Mouse (Mus musculus) retina, embryonic 14.5 days (tissue): ENCODE measurements around the gene Cgnl1.

ENCODE experiments used
- DNase-seq: peaks from one replicate; pipeline ENCODE4 v3.0.0-alpha.2; 2015; ENCODE audit warnings: low spot score

The Cgnl1 gene

GRCm38 (mm10) chr9:71672495-71672894, 98.9 kb downstream of the Cgnl1 start:
- DNase-seq = no peak

GRCm38 (mm10) chr9:71670677-71671076, 100.7 kb downstream of the Cgnl1 start:
- no peak for DNase-seq

DNA sequence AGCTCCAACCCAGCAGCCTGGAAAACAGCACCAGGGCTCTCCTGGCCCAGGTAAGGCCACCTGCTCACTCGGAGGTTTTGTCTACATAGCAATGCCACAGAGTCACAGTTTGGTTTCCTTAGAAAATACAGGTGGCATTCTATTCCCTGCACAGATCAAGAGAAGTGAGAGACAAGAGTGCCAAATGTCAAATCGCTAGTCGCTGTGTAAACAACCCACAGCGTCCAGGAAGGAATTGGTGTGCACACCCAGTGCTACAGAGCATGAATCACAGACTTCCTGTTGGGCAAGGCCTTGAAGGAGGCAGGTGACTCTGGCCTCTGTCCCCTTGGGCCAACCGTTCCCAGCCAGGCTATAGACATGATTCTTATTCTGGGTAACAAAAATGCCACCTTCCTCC, 103.8 kb downstream of the Cgnl1 start:
- DNase-seq = no peak

DNA sequence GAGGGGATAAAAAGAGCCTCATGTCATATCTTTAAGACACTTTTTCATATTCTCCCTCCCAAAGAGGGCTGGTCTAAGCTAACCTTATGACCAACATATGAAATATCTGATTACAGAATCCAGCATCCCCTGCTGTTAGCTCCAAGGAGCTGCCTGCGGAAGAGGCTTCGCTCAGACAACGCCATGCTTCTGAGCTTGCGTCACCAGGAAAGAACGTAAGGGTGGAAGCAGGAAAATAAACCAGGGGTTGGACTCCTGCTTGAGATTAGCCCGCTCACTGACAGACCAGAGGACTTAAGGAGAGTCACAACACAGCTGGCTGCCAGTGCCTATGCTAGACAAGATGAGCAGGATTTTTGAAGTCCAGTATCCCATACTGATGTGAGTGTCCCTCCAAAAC, 105.0 kb downstream of the Cgnl1 start:
- DNase-seq = no peak

DNA sequence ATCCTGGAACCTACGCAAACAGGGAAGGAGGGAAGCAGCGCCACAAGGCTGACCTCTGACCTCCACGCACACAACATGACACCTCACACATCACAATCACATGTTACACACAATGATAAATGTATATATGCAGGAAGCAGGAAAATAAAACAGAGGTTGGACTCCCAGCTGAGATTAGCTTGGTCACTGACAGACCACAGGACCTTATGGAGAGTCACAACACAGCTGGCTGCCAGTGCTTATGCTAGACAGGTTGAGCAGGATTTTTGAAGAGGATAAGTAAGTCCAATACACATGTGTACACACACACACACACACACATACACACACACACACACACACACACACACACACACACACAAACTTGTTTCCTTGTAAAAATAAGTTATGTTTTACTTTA, 105.9 kb downstream of the Cgnl1 start:
- DNase-seq = no peak

DNA sequence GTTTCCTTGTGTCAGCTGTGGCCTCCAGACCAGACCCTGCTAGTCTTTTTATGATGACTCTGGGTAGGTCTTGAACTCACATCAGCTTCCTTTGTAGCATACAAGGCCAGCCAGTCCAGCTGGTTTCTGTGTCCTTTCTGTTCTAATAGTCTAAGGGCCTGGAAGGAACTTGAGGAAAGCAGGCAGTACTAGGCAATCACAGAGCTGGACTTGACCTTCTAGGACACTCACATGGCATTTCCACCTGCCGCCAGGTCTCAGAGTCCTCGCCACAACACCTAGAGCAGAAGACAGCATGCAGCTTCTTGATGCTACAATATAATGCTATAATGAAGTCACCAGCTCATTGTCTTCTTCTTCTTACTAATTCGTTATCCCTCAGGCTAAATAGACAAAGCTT, 106.5 kb downstream of the Cgnl1 start:
- no peak for DNase-seq

DNA sequence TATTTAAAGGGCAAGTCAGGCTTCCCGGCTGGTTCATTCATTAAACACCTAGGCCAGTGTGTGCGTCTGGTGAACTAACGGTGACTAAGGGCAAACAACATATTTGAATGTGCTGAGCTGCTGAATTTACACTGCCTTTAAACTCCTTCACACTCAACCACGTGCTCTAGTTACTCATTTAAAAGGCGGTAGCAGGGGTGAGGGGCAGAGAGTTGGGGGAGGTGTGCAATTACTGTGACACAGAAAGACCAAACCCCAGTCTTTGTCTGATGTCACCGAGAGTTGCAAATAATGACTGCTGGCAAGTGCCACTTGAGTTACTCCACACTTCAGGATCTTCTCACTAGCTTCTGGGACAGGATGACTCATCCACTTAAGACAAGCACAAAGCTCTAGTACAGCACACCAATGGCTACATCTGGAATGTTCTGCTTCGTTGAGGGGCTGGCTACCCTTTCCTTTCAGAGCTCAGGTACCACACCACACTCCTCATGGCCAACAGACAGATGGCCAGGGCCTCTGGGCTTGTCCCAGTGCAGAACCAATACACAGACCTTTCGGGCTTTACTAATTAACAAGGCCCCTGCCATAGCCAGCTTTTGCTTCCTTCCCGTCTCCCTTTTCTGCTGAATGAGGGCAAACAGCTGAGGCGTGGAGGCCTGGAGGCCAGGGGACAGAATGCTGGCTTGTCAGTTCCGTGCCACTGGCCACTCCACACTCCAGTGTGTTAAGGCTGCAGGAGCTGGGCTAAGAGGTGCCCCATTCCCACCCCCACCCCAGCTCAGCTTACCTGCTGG, 107.8 kb downstream of the Cgnl1 start:
- peak; percentile 16 for DNase-seq

DNA sequence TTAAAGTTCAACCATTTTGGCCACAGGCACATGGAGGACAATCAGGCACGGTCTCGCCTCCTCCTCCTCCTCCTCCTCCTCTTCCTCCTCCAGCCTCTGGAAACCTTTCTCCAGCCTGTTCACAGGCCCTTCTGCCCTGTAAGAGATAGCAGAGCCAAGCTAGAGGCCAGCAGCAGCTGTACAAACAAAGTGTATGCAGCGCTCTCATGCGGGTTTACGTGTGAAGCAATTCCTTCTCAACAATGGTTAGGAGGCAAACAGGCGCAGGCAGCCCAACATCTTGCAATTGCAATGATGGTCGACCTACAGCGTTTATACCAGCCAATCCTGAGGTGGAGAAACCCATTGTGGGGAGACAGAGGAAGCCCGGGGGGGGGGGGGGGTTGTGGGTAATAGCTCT, 110.9 kb downstream of the Cgnl1 start:
- no peak for DNase-seq

DNA sequence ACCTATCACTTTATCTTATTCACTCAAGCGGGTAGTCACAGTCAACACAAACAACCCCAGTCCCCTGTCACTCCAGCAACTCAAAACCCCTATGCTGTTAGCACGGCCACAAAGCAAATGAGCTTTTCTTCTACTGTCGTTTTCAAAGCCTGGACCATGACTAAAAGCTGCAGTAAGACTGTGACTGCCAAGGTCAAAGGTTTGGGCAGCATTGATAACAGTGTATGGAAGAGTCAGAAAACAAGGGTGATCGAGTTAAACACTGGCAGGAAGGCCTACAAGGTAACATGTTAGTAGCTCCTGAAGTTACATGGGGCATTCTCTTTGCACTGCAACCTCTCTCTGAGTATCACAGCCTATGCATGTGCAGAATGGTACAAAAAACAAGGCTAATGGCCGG, 111.7 kb downstream of the Cgnl1 start:
- DNase-seq = no peak

GRCm38 (mm10) chr9:71657199-71657598, 114.2 kb downstream of the Cgnl1 start:
- DNase-seq = no peak

DNA sequence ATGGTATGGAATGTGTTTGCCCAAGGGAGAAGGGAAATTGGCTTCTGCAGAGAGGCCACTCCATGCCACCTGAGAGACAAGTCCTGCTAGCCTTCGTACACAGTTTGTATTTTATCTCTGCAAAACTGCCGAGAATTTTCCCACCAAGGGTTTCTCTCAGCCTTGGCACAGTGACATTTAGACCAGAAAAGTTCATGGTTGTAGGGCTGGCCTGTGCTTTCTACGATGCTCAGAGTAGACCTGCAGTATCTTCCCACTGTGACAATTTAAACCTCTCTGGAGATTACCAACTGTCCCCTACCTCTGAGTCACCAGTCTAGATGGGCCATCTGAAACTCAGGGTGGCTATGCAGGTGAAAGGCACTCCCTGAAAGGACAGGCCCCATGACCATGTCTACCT, 116.5 kb downstream of the Cgnl1 start:
- no peak for DNase-seq

DNA sequence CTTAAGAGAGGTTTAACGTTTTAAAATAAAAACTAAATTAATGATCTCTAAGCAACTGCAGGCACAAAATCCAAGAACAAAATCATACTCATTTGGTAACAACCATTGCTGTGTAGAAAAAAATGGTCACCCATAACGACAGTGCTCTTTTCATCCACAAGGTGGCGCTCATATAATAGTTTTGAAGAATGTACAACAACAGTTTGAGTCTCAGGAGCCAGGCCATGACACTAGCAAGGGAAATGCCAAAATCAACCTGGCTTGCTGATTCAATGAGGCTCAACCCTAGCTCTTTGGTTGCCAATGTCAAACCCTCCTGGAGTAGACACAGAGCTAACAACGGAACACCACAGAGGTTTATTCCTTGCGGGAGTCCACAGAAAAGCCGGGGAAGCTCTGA, 125.3 kb downstream of the Cgnl1 start:
- peak; percentile 90 for DNase-seq

DNA sequence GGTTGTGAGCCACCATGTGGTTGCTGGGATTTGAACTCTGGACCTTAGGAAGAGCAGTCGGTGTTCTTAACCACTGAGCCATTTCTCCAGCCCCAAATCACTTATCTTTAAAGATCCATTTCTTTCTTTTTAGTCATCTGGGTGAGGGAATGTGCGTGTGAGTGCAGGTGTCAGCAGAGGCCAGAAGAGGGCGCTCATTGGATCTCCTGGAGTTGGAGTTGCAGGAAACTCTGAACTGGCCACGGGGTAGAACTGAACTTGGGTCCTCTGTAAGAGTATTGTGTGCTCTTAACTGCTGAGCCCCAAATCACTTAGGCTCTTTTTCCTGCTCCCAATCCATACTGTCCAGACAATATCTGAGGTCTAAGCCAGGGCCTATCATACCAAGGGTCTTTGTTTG, 127.8 kb downstream of the Cgnl1 start:
- DNase-seq = no peak

GRCm38 (mm10) chr9:71642270-71642669, 129.1 kb downstream of the Cgnl1 start:
- no peak for DNase-seq

DNA sequence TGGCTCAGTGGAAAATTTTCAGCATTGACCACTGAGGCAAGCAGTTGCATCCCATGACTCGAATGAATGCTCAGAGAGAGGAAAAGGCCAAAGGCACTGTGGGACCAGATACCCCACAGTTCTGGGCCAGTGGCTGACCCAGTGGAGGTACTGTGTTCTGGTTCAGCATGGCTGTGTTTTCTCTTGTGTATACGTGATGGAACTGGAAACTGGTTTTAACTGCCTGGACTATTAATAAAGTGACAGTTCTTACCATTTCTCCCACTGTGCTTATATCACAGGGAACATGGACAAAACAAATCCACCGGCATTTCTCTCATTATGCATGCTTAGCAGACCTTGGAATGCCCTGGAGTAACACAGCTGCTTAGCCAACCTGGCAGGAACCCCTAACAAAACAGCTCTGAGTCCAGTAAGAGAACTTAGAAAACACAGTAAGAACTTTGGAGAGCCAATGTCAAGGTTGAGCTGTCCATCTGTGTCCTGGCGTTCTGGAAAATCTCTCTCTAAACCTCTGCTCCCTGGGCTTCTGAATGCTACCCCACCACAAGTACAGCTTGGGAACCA, 131.0 kb downstream of the Cgnl1 start:
- no peak for DNase-seq

DNA sequence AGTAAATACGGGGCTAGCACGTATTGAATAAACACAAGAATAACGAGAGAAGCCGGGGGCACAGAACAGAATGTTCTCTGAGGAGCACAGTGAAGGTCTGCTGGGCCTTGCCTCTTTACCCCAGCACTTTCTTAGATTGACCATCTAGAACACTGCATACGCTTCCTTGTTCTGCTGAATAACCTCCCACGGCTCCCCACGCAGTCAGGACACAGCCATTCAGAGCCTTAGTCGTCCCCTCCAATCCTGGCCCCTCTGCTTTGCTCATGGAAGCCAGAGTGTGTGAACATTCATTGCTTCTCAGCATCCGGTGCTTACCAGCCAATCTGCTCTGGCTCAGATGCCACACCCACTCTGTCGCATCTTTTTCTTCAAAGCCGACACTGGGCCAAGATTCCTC, 133.2 kb downstream of the Cgnl1 start:
- DNase-seq = no peak

DNA sequence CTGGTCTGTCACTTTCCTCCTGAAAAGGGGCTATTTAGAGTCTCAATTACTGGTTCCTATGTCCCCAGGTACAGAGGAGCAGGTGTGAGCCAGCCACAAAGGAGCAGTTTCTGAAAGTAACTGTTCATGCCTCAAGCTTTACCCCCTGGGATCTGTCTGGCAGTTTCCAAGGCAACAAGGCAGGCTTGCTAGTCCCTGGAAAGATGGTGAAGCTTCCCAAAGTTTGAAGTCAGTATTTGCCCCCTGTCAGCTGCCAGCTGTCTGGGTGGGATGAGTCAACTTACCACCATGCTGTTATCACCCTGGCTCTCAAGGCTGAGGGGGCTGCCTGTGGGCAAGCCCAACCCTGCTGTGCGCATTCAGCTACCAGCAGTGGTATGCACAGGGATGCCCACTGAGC, 134.5 kb downstream of the Cgnl1 start:
- DNase-seq = no peak

DNA sequence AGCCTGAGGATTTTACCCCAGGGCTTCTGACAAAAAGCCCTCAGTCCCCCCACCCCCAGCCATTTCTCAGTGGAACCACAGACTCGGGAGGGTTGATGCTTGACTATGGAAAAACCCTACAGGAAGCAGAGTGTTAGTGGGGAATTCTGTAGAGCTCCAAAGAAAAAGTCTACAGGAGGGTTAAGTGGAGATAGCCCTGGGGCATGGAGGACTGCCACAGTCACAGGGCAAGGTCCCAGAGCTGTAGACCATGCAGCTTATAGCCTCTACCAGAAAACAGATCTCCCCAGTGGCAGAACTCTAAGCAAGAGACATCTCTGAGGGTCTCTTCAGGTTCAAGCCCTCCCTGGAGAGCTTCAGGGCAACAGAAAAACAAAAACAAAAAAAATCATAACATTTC, 135.8 kb downstream of the Cgnl1 start:
- no peak for DNase-seq

DNA sequence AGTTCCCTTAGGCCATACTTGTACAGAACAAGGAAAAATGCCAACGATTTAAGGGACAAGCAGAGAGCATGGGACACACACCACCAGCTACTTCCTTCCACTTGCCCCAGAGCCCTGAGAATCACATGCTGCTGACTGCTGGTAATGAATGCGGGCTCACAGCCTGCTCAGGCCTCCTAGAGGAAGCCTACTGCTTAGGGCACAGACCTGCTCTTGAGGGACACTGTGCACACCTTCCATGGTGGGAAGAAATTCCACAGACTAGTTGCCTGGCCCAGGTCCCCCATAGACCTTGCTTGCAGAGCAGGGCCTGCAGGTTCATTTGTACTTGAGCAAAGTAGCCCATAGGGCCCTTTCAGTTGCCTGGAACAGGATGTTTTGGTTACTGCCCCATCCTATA, 136.5 kb downstream of the Cgnl1 start:
- no peak for DNase-seq

GRCm38 (mm10) chr9:71628921-71629320, 142.5 kb downstream of the Cgnl1 start:
- no peak for DNase-seq

- no peak for DNase-seq
These were observed 143.1 kb downstream of the Cgnl1 start for GRCm38 (mm10) chr9:71628286-71628685.

DNA sequence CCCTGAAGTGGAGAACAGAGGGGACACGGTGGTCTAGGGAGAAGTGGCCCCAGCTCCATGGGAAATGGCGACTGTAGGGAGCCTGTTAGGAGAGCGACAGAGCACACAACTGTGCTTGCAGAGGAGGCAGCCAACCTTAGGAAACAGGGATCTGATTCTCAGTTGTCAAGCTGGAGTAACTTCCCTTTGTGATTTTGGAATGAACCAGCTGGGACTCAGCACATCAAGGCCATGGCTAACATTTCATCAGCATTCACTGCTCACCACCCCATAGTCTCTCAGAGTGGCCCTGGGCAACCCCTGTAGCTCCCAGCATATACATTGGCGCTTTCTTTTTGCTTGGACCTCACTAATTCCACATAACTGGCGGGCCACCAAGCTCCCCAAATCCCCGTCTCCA, 145.4 kb downstream of the Cgnl1 start:
- no peak for DNase-seq

- peak; percentile 74 for DNase-seq
These were observed 146.5 kb downstream of the Cgnl1 start for GRCm38 (mm10) chr9:71624793-71625495.
